Mouse (Mus musculus): ENCODE results near the gene Rnf31.
A peak's percentile ranks its signal among the peaks of the same experiment; 100 is the strongest.

Rnf31 gene

GRCm38 (mm10) chr14:55578668-55579269 is 12.7 kb upstream of the Rnf31 start:
- no peak for DNase-seq

GRCm38 (mm10) chr14:55579511-55580496 is 11.7 kb upstream of the Rnf31 start:
- no peak for DNase-seq

- no peak for DNase-seq
Measured at GRCm38 (mm10) chr14:55580731-55581130, 10.8 kb upstream of the Rnf31 start.

DNA sequence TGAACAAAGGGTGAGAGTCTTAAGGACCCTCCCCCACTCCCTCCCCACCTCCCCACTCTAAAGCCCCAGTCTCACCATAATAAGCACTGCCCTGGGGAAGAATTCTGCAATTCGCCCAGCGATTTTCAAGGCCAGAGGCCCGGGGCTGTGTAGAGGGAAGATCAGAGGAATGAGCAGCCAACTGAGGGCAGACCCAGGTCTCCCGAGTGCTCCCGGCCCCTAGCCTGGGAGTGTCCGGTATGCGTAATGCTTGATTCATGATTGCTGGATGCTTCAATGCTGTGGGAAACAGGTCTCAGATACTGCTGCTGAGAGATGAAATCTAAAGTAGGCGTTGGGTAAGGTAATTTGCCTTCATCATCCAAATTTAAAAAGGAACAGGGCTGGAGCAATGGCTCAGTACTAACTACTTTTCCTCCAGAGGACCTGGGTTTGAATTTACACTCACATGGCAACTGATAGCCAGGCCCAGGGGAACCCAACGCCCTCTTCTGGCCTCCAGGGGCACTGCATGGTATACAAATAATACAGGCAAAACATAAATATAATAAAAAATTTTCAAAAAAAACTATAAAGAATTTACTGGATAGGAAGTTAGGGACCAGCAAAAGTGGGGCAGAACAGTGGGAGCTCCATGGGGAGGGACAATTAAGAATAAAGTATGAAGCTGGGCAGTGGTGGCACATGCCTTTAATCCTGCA is 9.4 kb upstream of the Rnf31 start:
- no peak for DNase-seq

DNA sequence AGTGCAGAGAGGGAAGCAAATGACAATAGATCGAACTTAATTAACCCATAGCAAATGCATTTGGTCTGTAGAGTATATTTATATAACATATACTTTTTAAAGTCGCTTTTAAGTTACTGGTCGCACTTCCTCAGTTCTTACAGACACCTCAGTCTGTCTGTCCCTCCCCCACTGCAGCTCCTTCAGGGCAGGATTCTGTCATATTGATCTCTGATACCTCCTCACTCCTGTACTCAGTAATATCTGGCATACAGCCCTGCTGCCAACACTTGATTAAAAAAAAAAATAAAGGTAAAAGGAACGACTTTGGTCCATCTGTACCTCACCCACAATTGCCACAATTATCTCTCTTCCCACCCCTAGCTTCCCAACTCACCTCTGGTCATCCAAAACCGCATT is 7.2 kb upstream of the Rnf31 start:
- no peak for DNase-seq

GRCm38 (mm10) chr14:55584702-55585565 is 6.6 kb upstream of the Rnf31 start, which contains the start of gene Emc9:
TSS of gene Emc9 (minus strand) at chr14:55585302.
- DNase-seq: peak; percentile 79

DNA sequence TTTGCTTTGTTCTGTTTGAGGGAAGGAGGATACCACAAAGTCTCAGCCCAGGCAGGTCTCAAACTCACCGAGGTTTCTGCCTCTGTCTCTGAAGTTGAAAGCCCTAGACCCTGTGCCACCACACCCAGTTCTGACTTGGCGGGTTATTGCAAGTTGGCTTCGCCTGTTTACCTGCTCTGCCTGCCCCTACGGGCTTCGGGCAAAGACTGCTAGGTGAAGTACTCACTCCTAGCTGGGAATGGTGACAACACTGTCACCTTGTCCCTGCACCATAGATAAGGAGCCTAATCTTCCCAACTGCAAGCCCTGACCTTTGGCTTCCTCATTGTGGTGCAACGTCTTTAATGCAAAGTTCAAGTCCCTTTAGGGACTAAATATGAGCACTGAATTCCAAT is 5.9 kb upstream of the Rnf31 start:
- DNase-seq: no peak

DNA sequence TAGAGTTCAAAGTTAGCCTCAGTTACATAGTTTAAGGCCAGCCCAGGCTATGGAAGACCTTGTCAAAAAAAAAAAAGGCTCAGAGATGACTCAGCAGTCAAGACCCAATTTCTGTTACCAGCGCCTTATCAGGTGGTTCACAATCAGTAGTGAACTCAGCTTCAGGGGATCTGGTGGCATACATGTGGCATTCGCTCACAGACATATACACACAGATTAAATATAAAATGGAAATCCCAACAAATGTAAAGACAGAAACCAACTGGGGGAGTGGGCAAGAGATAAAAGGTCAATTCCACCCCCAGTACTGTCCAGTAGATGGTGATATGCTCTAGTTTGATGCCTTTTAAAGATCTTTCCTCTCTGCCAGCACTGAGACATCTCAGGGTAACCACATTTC is 5.4 kb upstream of the Rnf31 start:
- no peak for DNase-seq

DNA sequence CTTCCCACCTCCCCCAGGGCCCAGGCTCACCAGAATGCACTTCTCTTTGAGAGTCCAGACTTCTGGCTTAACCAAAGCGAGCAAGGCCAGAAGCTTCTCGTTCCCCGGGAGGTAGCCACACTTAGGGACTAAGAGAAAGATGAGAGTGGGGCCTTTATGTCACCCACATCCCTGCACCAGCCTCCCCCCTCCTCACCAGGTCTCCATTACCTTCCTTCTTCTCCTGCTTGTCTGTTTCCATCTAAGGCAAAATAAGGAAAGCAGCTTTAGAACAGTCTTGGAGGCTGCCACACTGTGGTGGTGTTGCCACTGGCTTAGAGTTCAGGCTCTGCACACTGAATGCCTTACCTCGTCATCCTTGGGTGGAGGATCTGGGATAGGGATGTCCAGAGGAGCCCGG is 2.2 kb upstream of the Rnf31 start:
- DNase-seq: no peak

- DNase-seq: no peak
Measured at GRCm38 (mm10) chr14:55589771-55590448, 1.6 kb upstream of the Rnf31 start.

- DNase-seq: peak; percentile 97
Measured at GRCm38 (mm10) chr14:55590748-55591330, 669 bp upstream of the Rnf31 start, which contains the start of gene Psme2. TSS of gene Psme2 (minus strand) at chr14:55591113.

- no peak for DNase-seq
Measured at GRCm38 (mm10) chr14:55592226-55592625, 718 bp downstream of the Rnf31 start.

DNA sequence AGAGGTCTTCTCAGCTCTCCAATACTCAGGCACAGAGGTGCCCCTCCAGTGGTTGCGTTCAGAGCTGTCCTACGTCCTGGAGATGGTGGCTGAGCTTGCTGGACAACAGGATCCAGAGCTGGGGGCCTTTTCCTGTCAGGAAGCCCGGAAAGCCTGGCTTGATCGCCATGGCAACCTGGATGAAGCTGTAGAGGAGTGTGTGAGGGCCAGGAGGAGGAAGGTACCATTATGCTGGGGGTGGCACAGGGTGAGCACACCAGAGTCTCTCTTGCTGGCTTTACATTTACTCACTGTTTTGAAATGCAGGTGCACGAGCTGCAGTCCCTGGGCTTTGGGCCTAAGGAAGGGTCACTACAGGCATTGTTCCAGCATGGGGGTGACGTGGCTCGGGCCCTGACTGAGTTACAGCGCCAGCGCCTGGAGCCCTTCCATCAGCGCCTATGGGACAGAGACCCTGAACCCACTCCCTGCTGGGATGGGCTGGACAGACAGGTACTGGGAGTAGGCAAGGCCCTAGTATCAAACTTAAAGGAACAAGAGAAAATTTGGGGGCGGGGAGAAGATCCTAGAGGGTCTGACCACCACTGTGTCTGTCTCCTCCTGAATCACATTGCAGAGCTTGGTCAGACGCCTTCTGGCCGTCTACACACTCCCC is 4.7 kb downstream of the Rnf31 start:
- no peak for DNase-seq

- DNase-seq: no peak
Measured at GRCm38 (mm10) chr14:55598521-55599390, 7.2 kb downstream of the Rnf31 start.

GRCm38 (mm10) chr14:55603271-55603632 is 11.7 kb downstream of the Rnf31 start, which contains the start of gene Irf9:
TSS of gene Irf9 (plus strand) at chr14:55603571.
- no peak for DNase-seq

DNA sequence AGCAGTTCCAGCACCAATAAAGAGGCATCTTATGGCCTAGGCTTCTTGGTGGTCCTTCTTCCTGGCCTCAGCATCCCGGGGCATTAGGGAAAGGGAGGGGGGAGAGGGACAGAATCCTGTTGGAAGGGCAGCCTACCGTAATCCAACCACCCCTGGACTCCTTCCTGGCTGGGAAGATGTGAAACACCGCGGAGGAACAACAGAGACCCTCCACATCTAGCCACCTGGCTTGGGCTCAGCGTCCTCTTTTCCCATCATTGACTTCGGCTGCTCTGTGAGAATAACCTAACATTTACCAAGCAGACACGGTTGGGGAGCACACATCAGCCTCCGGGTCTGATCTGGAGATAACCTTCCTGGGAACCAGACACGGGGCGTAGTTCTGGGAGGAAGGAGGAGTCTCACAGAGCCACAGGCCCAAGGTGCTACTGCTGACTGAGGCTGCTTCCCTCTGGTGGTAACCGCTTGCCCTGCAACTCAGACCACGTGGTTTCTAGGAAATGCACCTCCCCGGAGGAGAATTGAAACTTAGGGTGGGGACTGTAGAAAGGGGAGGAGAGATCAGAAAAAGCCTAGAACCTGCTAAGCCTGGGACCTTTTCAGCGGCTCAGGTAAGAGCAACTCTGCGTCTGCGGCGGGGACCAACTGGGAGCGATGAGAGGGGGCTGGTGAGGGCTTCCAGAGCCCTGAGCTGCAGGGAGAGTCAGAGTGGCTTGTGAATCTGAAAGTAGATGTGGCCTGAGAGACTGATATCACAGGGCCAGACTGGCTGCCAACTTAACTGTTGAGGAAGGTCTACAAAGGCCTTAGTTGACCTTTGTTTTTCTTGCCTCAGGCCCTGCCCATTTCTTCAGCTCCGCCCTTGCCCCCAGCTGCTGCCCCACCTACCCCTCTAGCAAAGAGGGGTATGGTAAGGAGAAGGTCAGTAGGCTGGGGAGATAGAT is 12.4 kb downstream of the Rnf31 start:
- peak; percentile 87 for DNase-seq

DNA sequence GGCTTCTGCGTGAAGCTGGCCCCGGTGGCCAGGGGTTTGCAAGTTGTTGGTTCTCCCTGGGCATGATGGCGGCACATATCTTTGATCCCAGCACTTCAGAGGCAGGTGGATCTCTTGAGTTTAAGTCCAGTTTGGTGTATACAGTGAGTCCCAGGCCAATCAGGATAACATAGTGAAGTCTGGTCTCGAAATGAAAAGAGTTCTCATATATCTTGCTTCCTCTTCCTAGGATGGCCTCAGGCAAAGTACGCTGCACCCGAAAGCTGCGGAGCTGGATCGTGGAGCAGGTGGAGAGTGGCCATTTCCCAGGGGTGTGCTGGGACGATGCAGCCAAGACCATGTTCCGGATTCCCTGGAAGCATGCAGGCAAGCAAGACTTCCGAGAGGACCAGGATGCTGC is 13.3 kb downstream of the Rnf31 start:
- DNase-seq: no peak

DNA sequence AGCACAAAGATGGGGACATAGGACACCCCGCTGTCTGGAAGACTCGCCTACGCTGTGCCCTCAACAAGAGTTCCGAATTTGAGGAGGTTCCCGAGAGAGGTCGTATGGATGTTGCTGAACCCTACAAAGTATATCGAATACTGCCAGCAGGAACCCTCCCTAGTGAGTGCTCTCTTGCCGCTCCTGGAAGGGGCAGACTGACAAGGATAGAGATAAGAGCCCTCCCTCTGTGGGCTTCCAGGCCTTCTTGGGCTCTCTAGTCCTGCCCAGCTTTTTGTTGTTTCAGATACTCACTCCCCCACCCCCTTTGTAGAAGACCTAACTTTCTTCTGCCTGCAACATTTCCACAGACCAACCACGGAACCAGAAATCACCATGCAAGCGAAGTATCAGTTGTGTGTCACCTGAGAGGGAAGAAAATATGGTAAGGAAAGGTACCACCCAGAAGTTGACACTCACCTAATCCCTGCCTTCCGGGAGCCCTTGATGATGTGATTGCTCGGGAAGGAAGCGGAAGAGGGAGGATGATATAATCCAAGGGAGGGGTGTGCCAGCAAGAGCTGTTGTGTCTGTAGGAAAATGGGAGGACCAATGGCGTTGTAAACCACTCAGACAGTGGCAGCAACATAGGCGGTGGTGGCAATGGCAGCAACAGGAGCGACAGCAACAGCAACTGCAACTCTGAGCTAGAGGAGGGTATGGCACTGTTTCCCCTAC is 14.4 kb downstream of the Rnf31 start:
- no peak for DNase-seq
